In the genomic region with DNA sequence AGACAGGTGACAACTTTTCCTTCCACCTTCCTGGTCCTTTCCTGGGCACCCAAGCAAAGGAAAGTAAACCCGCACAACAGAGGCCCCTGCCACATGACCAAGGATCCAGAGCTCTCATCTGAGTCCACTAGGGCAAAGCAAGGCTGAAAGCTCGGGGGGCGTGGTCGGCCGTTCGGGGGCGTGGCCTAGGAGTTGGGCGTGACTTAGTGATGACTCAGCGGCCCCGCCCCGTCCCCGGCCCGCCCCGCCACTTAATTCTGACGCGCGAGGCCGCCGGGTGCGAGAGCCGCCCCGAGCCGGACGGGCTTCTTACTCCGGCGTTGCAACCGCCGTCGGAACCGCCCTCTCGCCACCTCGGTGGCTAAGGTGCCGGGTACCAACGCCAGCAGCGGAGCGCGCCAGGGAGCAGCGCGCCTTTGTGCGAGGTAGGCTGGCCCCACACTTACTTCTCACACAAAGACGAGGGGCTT, we compare ENCODE assay signal across 8 mouse cellular contexts.
DNase-seq lines count a peak whose midpoint lies in the region; ATAC-seq lines count a peak whose summit lies in the region.

No protein-coding gene starts in this region.

- H3K9me3 ChIP-seq in embryonic facial prominence, embryonic 10.5 days: peaks cover 4% of the 10 kb centered on the region; the same call in 1 of the 2 replicates
- H3K9me3 ChIP-seq in intestine, embryonic 16.5 days (ENCODE audit: control insufficient read depth, low read length): no peaks in the 10 kb centered on the region

- peak; percentile 98 for DNase-seq in adrenal gland, postnatal 10 days
- DNase-seq in embryonic facial prominence, embryonic 10.5 days (ENCODE audit: low spot score): peak; percentile 98
- peak; percentile 95 for DNase-seq in gastrocnemius, postnatal 4 days (ENCODE audit: low spot score in 2 of 2)
- peak; percentile 82 to 85 for DNase-seq in left cerebral cortex, postnatal 25 days (ENCODE audit: low spot score in 2 of 2)
- peak; percentile 95 for DNase-seq in mesoderm, embryonic 11.5 days (ENCODE audit: low read depth, low spot score)
- DNase-seq in right cerebral cortex, postnatal 25 days: peak; percentile 85
- peak; percentile 93 to 95 for DNase-seq in urinary bladder, postnatal 36 days (ENCODE audit: low spot score in 2 of 2)

- peak; percentile 96 for ATAC-seq in intestine, embryonic 16.5 days

- peak overlapping the region; percentile 91 for H3K9ac ChIP-seq in intestine, embryonic 16.5 days (ENCODE audit: low read depth, low read length)

- H3K27ac ChIP-seq in embryonic facial prominence, embryonic 10.5 days (replicated peaks): peak overlapping the region; percentile 98
- peak overlapping the region; percentile 52 for H3K27ac ChIP-seq in intestine, embryonic 16.5 days (ENCODE audit: low read length)

- peak overlapping the region; percentile 97 for H3K4me3 ChIP-seq in embryonic facial prominence, embryonic 10.5 days
- peak overlapping the region; percentile 66 for H3K4me3 ChIP-seq in intestine, embryonic 16.5 days (ENCODE audit: low read length)

- intact Hi-C loops in left cerebral cortex, postnatal 25 days (cut with DNase I): no loop called here

- under 1% methylated on average over 41 of the region's 41 CpGs for WGBS in embryonic facial prominence, embryonic 10.5 days
- under 1% methylated on average over 41 of the region's 41 CpGs for WGBS in intestine, embryonic 16.5 days

- peak overlapping the region; percentile 90 for H3K4me2 ChIP-seq in intestine, embryonic 16.5 days (ENCODE audit: low read depth, low read length)

- H3K4me1 ChIP-seq in embryonic facial prominence, embryonic 10.5 days: peaks cover 44% of the 10 kb centered on the region
- H3K4me1 ChIP-seq in intestine, embryonic 16.5 days (ENCODE audit: control insufficient read depth, insufficient read depth, low read length): peaks cover 26% of the 10 kb centered on the region

- H3K36me3 ChIP-seq in embryonic facial prominence, embryonic 10.5 days (replicated peaks): no peaks in the 10 kb centered on the region
- no peaks in the 10 kb centered on the region for H3K36me3 ChIP-seq in intestine, embryonic 16.5 days (ENCODE audit: control insufficient read depth, insufficient read depth, low read length)

- no peaks in the 10 kb centered on the region for H3K27me3 ChIP-seq in embryonic facial prominence, embryonic 10.5 days (replicated peaks; ENCODE audit: low read depth, poor library complexity, severe bottlenecking)
- no peaks in the 10 kb centered on the region for H3K27me3 ChIP-seq in intestine, embryonic 16.5 days (replicated peaks; ENCODE audit: control insufficient read depth, insufficient read depth, low read length)

Comparison
In these comparisons a context has a peak if more than half of its experiments do, and no peak if none do; other contexts are left out.
1. Peak in every context shown above with its lines: DNase-seq, ATAC-seq, H3K4me3 ChIP-seq and H3K27ac ChIP-seq.